Mouse (Mus musculus) adrenal gland, postnatal 25 days (tissue): ENCODE measurements around the gene Slc35a3. TPM values are rescaled to one million over a fixed set of nuclear protein-coding genes. Genes with fewer than 3 reads are reported as not detected.
"Not testable (repeated sequence)": the region's sequence is repeated elsewhere in the genome, so short reads cannot be mapped to it uniquely, and the experiment has no call there.

Experiments used
- DNase-seq: peaks from one replicate; pipeline ENCODE4 v3.0.0; 2021; ENCODE audit warnings: mixed read lengths
- total RNA-seq: library from RNA; stranded (reverse); gene quantifications from 2 replicates; pipeline ENCODE4 v1.2.3, GENCODE M21; 2021

Gene Slc35a3
- total RNA-seq, 1 experiment from 2014 or later: 29.5 TPM

- no peak for DNase-seq
Measured at GRCm38 (mm10) chr3:116698786-116699185, 13.8 kb downstream of the Slc35a3 start.

DNA sequence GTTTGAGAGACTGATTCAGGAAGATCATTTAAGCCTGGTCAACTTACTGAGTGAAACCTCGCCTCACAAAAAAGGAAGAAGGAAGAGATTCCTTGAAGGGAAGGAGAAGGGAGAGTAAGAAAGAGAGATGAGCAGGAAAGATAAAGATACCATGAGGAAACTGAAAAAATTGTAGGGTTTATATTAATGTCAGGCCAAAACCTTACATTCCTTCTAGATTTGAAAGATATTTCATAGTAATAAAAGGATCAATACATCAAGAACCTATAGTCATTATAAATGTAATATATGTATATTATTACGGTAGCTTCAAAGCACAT lies 17.0 kb downstream of the Slc35a3 start:
- DNase-seq: no peak

DNA sequence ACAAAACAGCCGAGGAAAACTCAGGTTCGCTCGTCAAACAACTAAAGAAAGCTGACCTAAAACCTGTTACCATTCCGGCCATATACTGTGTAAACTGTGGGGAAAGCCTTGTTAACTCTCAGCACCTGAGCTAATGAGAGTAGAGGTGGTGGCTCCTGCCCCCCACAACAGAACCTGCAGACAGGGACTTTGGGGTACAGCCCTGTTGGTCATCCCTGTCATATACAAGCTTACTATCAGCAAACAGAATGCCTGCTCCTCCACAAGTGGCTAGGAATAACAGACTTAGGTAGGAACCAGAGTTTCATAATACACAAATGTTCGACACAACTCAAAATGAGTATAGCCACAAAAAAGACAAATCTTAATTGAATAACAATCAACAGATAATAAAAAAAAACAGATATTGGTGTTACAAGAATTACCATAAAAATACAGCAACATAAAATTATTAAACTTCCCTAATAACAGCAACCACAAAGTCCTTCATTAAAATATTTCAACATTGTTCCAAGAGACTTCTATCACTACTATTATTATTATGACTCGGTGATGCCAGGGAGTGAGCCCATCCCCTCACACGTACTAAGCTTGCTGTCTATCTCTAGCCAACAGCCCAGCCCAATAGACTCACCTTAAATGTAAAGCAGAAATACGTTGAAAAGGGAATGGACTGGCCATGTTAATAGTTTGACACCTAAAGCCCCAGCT lies 17.5 kb downstream of the Slc35a3 start:
- DNase-seq: no peak

DNA sequence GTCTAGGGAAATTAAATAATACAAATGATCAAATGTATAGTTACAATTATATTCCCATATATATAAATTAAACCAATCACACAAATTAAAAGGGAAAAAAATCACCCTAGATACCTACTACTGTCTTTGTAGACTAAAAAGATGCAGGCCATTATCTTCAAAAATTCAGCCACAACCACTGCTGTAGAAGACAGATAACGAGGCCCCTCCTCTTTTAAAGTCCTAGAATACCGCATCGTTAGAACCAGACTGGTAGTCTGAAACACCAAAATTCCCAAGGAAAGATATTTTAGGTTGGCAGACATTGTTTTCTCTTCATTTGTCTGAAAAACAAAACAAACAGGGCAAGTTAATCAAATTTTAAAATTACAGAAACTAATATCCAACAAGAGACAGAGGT lies 18.3 kb downstream of the Slc35a3 start:
- no peak for DNase-seq

DNA sequence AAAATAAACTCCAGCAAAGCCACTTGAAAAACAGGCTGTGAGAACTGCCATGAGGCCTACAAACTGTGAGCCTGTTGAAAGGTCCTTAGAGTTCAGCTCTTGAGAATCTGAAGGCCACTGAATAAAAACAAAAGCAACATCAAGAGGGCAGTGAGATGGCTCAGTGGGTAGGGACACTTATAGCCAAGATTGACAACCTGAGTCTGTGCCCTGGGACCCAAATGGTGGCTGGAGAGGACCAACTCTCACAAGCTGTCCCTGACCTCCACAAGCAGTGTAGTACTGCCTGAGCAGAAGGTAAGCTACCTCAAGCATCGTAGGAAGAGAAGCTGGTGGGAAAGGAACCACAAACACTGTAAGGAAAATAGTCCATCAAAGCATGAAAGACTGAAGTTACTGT lies 31.5 kb downstream of the Slc35a3 start, which contains the start of gene Gm43191:
TSS of gene Gm43191 (minus strand) at position 101 of the 400 bp plus-strand sequence.
- DNase-seq: no peak

- DNase-seq: not testable (repeated sequence)
Measured at GRCm38 (mm10) chr3:116664281-116664680, 48.4 kb downstream of the Slc35a3 start.

- DNase-seq: peak; percentile 100
Measured at GRCm38 (mm10) chr3:116662463-116662863, 50.2 kb downstream of the Slc35a3 start, which contains the start of gene Mfsd14a. Gene Mfsd14a, minus strand, starts transcription at chr3:116662677.

- DNase-seq: peak; percentile 60
Measured at GRCm38 (mm10) chr3:116661870-116662414, 50.7 kb downstream of the Slc35a3 start.

DNA sequence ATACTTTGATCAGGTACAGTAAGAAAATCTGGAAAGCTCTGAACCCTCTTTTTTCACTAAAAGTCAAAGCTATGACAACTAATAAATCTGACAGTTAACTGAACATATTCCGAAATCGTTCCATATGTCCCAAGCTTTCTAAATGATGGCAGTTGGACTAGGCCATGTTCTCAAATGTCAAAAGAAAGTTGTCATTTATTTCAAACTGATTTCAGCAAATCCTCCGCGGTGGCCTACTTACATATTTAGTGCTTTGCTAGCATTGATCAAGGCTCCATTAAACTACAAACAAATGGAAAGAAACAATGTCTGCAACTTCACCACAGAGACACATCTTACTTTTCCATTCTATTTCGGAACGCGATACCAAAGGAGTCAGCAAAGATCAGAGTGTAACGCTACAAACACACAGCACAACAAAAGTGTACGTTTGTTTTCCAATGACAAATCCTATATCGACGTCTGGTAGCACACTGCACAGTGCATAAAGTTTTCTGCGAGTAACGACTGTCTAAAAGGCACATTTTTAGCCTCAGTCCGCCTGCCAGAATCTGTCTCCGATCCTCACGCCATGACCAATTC lies 51.3 kb downstream of the Slc35a3 start:
- no peak for DNase-seq

GRCm38 (mm10) chr3:116659856-116660430 lies 52.7 kb downstream of the Slc35a3 start:
- no peak for DNase-seq

DNA sequence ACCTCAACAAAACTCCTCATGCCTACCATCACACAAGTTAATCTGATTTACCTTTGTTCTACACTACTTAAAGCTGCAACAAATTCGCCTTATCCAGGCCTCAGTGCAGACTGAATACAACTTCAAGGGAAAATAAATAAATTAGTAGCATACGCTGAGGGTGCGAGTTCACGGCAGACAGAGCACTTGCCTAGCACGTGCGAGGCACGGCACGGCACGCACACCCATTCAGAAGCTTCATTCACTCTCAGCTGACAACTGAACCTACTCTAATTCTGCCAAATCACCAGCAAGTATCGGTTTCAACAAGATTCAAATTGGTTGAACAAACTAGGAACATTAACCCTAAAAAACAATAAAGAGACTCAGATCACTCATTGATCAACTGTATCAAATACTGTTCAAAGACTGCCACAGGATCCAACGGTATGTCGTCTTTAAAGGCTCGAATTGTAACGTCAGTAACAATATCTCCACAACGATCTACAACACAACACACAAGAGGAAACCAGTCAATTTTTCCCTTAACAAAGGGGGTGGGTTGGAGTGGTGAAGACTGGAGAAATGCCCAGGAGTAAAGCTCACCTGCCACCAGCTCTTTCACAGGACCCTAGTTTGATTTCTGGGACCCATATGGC lies 53.6 kb downstream of the Slc35a3 start:
- no peak for DNase-seq

GRCm38 (mm10) chr3:116656184-116656965 lies 56.3 kb downstream of the Slc35a3 start:
- no peak for DNase-seq

DNA sequence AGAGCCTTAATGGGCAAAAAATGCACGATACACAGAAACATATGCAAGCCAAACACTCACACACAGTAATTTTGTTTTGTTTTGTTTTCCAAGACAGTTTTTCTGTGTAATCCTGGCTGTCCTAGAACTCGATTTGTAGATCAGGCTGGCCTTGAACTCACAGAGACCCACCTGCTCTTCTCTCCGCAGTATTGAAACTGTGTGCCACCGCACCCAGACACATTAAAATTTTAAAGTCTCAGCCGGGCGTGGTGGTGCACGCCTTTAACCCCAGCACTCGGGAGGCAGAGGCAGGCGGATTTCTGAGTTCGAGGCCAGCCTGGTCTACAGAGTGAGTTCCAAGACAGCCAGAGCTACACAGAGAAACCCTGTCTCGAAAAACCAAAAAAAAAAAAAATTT lies 58.6 kb downstream of the Slc35a3 start:
- DNase-seq: not testable (repeated sequence)

- DNase-seq: no peak
Measured at GRCm38 (mm10) chr3:116653278-116653945, 59.2 kb downstream of the Slc35a3 start.

GRCm38 (mm10) chr3:116652033-116652446 lies 60.6 kb downstream of the Slc35a3 start:
- DNase-seq: no peak

- DNase-seq: no peak
Measured at GRCm38 (mm10) chr3:116650698-116651097, 61.9 kb downstream of the Slc35a3 start.

GRCm38 (mm10) chr3:116648805-116649204 lies 63.8 kb downstream of the Slc35a3 start:
- DNase-seq: no peak

DNA sequence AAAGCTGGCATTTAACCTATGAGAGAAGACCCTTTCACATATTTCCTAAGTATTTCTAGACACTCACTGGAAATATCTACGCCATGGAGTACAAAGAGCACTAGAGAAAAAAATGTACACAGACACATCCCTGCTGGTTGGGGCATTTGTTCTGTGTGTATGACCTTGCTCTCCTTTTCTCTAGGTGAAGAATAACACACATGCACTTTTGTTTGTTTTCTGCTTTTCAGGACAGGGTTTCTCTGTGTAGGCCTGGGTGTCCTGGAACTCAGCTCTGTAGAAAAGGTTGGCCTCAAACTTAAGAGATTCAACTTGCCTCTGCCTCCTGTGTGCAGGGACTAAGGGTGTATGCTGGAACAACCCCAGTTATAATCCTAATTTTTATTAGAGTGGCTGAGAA lies 66.2 kb downstream of the Slc35a3 start:
- no peak for DNase-seq

GRCm38 (mm10) chr3:116642373-116642772 lies 70.3 kb downstream of the Slc35a3 start:
- no peak for DNase-seq

- no peak for DNase-seq
Measured at GRCm38 (mm10) chr3:116641811-116642371, 70.7 kb downstream of the Slc35a3 start.

DNA sequence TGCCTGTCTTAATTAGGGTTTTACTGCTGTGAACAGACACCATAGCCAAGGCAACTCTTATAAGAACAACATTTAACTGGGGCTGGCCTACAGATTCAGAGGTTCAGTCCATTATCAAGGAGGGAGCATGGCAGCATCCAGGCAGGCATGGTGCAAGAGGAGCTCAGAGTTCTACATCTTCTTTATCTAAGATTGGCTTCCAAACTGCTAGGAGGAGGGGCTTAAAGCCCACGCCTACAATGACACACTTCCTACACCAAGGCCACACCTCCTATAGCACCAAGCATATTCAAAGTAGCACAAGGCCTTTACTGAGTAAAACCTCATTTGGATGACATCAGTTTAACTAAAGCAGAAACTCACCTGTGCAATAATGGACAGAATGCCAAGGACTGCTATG lies 72.6 kb downstream of the Slc35a3 start:
- no peak for DNase-seq
